Mouse (Mus musculus): Measurements from ENCODE around the gene Rnd1.
A peak's percentile ranks its signal among the peaks of the same experiment; 100 is the strongest.

Gene Rnd1

DNA sequence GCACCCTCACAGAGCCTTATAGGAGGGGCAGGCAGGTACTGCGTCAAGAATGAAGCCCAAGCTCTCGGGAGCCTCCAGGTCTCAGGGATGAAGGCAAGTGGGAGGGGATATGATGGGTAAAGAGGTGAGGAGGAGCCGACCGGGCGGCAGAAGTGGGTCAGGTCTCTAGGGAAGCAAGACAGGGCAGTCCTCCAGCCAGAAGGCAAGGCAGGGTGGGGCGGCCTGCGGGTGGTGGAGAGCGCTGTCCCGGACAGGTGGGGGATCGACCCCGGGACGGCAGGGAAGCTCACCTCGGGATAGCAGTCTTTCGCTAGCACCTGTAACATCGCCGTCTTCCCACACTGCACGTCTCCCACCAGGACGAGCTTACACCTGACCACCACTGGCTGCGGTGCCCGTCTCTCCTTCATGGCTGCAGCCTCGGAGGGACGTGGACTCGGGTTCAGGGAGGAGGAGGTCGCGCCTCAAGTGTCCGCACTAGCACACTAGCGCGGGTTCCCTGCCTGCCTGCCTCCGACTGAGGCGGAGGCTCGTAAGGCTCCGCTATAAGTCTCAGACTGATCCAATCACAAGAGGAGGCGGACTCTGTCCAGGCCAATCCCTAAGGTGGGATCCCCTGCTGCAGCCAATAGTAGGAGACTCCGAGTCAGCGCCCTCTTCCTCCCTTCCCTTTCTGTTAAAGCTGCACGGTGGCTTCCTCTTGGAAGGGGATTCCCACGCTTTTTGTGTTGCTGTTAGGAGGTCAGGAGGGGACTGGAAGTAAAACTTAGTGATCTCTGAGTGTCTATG is at the start of gene Rnd1:
Gene Rnd1, minus strand, starts transcription at position 522 of the 789 bp plus-strand sequence.
- DNase-seq (ENCODE audit: low spot score) = peak; percentile 93

DNA sequence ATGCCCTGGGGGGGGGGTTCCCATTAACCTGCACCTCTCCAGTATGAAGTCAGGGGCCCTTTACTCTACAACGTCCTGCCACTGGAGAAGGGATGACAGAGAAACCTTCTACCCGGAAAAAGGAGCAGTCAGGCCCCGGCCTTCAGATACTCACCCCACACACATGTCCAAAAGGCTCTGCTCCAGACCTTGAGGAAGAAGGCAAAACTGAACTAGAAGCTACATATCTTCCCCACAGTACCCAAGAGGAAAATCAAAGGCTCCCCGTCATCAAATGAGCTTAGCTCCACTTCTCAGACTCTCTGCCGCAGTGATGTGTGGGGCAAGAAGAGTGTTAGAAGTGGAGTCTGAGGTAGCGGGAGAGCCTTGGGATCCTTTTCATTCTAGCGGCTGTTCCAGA is 49.5 kb upstream of the Rnd1 start:
- no peak for DNase-seq (ENCODE audit: low spot score)

DNA sequence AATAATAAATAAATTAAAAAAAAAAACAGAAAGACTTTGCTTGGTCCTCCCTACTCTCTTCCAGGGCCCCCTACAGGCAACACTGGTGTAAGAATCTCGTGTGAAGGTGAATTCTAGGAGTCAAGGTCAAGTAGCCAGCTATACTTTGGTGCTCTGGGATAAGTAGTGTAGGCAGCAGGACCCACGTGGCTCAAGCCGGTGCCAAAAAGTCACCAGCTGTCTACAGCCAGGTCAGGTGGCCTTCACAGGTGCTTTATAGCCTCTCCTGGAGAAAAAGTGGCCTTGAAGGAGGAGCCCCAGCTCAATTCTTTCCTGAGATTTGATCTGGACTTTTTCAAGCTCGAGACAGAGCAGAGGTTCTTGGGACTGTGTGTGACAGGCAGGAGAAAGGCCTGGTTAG is 48.8 kb upstream of the Rnd1 start:
- DNase-seq (ENCODE audit: low spot score) = no peak

DNA sequence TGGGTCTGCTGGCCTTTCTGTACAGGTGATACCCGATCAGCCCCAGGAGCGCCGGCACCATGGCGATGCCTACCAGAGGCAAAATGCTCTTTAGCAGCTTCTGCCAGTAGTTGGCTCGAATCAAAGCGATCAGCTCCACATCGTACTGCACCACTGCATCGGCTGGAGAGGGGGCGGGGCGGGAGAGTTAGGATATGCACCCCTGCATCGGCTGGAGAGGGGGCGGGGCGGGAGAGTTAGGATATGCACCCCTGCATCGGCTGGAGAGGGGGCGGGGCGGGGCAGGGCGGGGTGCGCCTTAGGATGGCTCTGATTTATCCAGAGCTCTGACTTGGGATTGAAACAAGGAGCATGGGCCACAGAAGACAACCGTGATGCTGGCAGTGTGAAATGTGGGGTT is 47.2 kb upstream of the Rnd1 start:
- no peak for DNase-seq (ENCODE audit: low spot score)

- no peak for DNase-seq (ENCODE audit: low spot score)
Observed at GRCm38 (mm10) chr15:98722854-98723253, 45.6 kb upstream of the Rnd1 start.

DNA sequence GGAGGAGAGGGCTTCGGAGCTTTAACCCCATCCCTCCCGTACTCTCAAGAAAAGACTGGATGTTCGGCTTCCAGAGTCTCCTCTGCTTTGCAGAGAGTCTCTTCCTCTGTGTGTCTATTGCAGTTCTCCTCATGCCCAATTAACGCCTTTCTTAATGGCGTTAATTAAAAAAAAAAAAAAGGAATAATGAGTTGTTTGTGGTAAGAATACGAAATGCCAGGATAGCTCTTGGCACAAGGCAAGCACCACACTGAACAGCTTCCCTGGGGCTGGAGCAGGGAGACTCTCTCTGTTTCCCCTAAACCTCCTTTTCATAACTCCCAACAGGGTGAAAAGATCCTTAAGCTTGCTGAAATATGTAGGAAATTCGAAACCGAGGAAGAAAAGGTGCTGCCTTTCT is 44.9 kb upstream of the Rnd1 start:
- no peak for DNase-seq (ENCODE audit: low spot score)

DNA sequence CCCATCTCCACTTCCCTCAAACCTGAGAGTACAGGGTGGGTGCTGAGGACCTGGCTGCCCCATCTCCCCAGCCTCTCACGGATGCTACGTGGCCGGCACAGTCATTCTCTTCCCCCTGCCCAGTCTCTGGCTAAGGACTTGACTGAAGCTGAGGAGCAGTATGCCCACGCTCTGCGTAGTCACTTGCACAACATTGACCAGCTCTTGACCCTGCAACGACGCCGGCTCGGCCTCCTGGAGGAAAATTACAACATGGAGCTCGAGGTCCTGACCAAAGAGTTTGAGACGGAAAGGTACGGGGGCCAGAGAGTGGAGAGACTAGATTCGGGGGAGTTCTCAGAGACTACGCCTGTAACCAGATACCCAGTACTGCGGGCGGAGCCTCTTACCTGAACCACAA is 40.0 kb upstream of the Rnd1 start:
- DNase-seq (ENCODE audit: low spot score) = no peak

DNA sequence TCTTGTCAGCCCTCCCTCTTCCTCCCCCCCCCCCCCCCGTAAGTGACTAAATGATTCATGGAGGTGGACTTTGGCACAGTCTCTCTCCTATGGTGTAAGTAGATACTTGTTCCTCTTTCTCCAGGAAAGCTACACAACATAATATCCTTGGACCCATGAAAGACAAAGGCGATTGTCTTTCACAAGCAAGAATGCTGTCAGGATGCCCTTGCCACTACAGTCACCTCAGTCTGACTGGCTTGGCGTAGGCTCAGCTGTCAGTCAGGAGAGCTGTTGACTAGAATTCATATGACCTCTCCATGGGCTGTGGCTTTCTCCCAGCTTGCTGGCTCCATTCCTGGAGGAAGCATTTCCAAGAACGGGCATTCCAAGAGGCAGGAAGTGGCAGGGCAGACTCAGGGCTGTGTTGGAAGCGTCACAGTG is 37.0 kb upstream of the Rnd1 start:
- DNase-seq (ENCODE audit: low spot score) = no peak

- peak; percentile 76 for DNase-seq (ENCODE audit: low spot score)
Observed at GRCm38 (mm10) chr15:98710442-98710841, 33.2 kb upstream of the Rnd1 start.

GRCm38 (mm10) chr15:98707766-98708372 is 30.6 kb upstream of the Rnd1 start, which contains the start of gene Ccdc65:
Ccdc65 (plus strand) TSS chr15:98708207.
- peak; percentile 92 for DNase-seq (ENCODE audit: low spot score)

DNA sequence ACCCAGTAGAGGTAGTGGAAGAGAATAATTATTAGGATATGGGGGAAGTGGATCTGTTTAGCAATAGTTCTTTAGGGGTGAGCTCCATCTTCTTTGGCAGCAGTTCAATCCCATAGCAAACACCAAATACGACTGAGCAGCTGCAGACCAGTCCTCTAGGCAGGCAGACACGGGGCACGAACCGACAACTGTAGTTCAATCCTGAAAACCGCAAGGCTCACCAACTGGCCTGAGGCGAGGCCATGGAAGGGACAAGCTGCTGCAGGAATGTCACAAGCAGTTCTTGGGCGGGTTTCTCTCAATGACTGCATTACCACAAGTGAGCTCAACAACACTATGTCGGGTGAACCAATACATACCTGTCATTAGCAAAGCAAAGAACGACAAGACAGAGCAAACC is 27.1 kb upstream of the Rnd1 start:
- no peak for DNase-seq (ENCODE audit: low spot score)

DNA sequence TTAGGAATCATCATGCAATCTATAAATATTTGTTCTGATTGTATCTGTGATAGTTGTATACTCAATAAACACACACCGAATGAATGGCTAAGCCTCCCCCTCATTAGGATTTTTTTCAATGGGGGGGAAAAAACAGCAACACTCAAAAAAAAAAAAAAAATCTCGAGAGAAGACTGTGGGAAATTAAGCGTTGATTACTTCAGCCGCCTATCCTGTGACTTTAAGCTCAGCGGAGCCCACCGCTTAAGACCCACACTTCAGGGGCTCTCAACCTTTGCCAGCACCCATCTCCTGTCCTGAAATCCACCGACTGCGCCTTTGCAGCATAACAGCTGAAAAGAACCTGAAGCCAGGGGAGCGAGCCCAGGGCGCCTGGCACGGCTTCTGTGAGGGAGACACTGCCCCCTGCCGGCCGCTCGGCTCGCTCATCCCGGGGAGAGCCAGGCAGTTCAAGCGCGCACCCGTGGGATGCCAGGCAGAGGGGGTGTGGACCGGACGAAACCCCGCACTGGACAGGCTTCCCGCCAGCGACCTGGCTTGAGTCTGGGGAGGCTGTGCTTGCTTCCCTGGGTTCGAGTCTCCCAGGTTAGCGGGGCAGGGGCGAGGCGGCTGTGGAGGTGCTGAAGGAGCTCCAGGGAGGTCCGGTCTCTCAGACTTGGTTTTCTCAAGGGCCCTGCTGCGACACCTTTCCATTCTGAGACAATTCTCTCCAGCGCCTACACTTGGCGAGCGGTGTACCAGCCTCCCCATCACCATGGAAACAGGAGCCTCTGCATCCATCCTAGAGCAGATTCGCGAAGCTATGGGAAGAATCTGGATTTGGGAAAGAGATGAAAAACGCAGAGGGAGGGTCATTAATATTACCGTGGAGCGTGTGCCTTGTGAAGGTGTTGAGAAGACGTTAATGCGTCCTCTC is 22.2 kb upstream of the Rnd1 start:
- DNase-seq (ENCODE audit: low spot score) = peak; percentile 88

DNA sequence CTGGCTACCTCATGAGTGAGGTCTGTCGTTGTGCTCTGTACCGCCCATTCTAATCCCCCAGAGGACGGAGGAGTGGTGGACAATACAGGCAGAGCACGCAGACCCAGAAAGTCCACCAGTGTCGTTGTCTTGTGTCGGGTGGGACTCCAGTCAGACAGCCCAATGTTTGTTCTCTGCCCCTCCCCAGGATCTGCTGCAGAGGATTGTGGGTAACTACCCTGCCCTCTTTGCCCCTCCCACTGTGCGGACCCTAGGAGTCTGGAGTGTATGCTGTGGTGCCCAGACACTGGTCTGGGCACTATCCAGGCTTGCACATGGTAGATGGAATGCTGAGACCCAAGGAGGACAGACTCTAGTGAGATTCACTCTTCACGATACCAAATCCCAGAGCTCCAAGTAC is 19.0 kb upstream of the Rnd1 start:
- no peak for DNase-seq (ENCODE audit: low spot score)

- DNase-seq (ENCODE audit: low spot score) = no peak
Observed at GRCm38 (mm10) chr15:98695726-98696125, 18.5 kb upstream of the Rnd1 start.

DNA sequence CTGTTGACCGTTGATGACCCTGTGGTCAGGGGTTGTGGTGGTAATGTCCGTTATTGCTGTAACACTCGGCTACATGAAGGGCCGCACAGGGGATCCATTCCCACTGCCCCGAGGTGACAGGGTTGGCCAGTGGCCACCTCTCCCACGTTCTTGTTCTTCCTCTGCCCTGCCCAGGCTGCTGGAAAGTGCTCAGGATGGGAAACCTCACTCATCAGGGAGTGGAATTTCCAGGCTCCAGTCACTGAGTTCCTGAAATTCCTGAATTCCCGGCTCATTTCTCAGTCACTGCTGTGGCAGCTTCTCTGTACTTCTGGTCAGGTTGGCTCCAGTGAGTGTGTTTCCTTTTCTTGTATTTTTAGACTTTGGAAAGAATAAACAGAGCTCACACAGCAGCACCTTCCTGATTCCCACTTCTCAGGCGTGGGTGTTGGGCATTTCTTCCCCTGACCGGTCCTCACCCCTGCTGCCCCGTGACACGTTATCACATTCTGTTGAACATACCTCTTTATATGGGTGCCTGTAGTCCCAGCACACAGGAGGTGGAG is 15.0 kb upstream of the Rnd1 start:
- DNase-seq (ENCODE audit: low spot score) = peak; percentile 53

- DNase-seq (ENCODE audit: low spot score) = peak; percentile 78
Observed at GRCm38 (mm10) chr15:98691486-98692147, 14.4 kb upstream of the Rnd1 start.

DNA sequence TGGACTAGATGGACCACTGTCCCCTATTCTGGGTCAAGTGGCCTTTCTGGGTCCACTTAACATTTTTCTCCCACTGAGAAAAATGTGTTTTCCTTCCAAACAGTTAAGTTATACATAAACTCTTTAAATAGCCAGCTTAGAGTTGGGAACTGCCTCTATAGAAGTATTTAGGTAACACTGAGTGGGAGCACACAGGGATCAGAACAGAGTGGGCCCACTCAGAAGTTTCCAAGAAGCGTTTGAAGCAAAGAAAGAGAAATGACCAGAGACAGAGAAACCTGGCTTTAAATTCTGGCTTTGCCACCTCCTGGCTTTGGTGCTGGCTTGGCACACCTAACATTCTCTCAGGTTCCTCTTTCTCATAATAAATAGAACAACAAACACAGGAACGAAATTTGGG is 12.4 kb upstream of the Rnd1 start:
- DNase-seq (ENCODE audit: low spot score) = no peak

- no peak for DNase-seq (ENCODE audit: low spot score)
Observed at GRCm38 (mm10) chr15:98685926-98686325, 8.7 kb upstream of the Rnd1 start.

DNA sequence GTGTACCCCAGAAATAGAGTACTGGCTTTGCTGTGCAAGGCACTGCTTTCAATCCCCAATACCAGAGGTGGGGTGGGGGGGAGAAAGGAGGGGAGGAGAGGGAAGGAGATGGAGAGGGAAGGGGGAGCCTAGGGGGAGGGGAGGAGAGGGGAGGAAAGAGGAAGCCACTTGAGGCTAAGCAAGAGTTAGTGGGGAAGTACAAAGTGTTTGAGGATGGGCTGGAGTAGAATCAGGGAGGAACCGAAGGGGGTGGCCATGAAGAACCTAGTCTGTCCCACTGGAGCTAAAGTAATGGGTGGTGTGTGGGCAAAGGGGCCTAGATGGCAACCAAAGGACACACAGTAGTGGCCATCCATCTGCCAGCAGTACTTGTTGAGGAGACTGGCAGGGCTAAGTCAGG is 6.5 kb upstream of the Rnd1 start:
- no peak for DNase-seq (ENCODE audit: low spot score)

GRCm38 (mm10) chr15:98683177-98683576 is 5.9 kb upstream of the Rnd1 start:
- no peak for DNase-seq (ENCODE audit: low spot score)

DNA sequence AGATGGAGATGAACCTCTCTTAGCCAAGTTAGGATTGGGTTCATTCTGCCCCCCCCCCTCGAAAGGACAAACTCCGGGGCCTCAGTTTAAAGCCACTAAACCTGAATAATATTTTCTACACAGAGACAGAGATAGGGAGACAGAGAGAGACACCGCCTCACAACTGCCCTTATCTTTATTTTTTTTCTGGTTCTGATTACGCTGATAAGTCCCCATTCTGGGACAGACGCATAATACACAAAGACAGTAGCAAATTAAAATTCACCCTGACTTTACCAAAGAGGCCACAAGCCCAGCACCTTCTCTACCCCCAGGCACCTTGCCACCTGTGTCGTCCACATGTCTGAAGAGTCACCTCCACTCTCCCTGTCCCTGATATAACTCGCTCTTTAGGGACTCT is 4.4 kb upstream of the Rnd1 start:
- no peak for DNase-seq (ENCODE audit: low spot score)

DNA sequence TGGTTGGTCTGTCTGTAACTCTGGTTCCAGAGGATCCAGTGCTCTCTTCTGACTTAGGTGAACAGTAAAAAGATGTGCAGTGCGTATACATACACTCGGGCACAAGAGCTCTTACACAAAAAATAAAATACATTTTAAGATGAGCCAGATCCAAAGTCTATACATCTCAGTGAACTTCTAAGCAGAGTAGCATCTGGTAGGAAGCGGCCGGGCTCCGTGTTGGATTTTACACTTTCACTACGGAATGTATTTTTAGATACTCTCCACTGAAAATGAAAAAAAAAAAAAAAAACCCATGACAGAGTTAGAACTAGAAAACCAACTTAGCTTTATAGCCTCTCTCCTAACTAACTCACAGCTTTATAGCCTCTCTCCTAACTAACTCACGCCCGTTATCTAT is 3.4 kb upstream of the Rnd1 start:
- DNase-seq (ENCODE audit: low spot score) = no peak

Data from embryo, embryonic 10 days (tissue).